Mouse (Mus musculus) stomach, adult 2 months (tissue): Measurements from ENCODE around the gene Kcng1. TPM values are rescaled to one million over a fixed set of nuclear protein-coding genes. Genes with fewer than 3 reads are reported as not detected.

Source experiments
- polyA plus RNA-seq: library from polyadenylated mRNA; depleted of rRNA; stranded (reverse); fragments of >200 nt; gene quantifications from 2 replicates; pipeline ENCODE4 v1.2.3, GENCODE M21; 2012; rRNA removed

Kcng1 gene
- 0.49 and 0.55 TPM in 2 replicates for polyA plus RNA-seq

GRCm38 (mm10) chr2:168281582-168281981 is at the start of gene Kcng1:
Gene Kcng1 (minus strand): TSS chr2:168281736.

GRCm38 (mm10) chr2:168230026-168230728 is 51.4 kb downstream of the Kcng1 start, which contains the start of the genes Gm20716, Dpm1 and Mocs3:
Gene Gm20716 (minus strand): TSS chr2:168230364.
Gene Dpm1 (minus strand): TSS chr2:168230591.
Gene Mocs3 (plus strand): TSS chr2:168230622.

Other genes with a start within 250 kb of the Kcng1 start
- 10.2 and 13.0 TPM in 2 replicates for gene Pard6b, start 200.7 kb downstream of the Kcng1 start, polyA plus RNA-seq
- gene Adnp, start 74.6 kb downstream of the Kcng1 start, polyA plus RNA-seq = 4.8 and 7.4 TPM in 2 replicates
- gene Gm20716, start 51.4 kb downstream of the Kcng1 start, polyA plus RNA-seq = not detected in 2 replicates
- 5.5 and 7.4 TPM in 2 replicates for gene Dpm1, start 51.1 kb downstream of the Kcng1 start, polyA plus RNA-seq
- gene Mocs3, start 51.1 kb downstream of the Kcng1 start, polyA plus RNA-seq = 13.4 and 36.3 TPM in 2 replicates